Mouse (Mus musculus) liver, embryonic 14.5 days (tissue): ENCODE results near the gene Mia2.

ENCODE experiments used
- CTCF ChIP-seq: IDR thresholded peaks from 2 replicates; pipeline ENCODE4 v1.5.1; 2016; ENCODE audit warnings: antibody characterized with exemption, low read depth, control low read depth
- EP300 ChIP-seq: IDR thresholded peaks from 2 replicates; pipeline ENCODE4 v1.6.1; 2016; ENCODE audit warnings: antibody characterized with exemption, low read depth

DNA sequence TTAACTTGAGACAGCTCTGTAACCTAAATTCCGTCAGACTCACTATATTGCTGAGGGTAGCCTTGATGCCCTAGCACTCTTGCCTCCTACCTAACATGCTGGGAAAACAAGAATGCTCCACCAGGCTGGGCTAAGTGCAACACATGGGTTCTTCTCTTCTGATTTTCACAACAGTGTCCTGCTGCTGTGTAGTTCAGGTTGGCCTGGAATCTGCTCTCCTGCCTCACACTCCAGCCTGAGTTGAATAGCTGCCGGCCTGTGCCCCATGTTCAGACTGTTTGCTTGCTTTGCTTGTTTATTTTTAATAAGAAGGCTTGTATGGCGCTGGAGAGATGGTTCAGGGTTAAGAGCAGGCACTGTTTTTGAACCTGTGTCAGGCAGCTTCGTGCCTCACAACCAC is 15.1 kb upstream of the Mia2 start:
- TF ChIP-seq EP300 (no peak), CTCF (no peak)
